ENCODE assay signal across 22 mouse cellular contexts in genomic region chr5:81653941-81654340, GRCm38 (mm10).
DNase-seq lines count a peak whose midpoint lies in the region; TF ChIP-seq lines count a peak whose summit lies in the region.
"Had no signal": no experiment of that assay in that cellular context is flagged by ENCODE, and none has a peak within 500 bp of the region (broad histone marks: within the 10 kb centered on the region; RNA-seq: fewer than 3 reads in every experiment).

No protein-coding gene starts in this region.

- dilution Hi-C loops in CH12.LX (cut with MboI; ENCODE audit: extremely low pct_ligation_motif_present, extremely low pct_unique_long_range_greater_than_20kb, low sequenced_read_pairs) = no loop called here

- DNase-seq in CH12.LX (ENCODE audit: extremely low read depth) (no peak), ES-CJ7 (ENCODE audit: low read depth, low spot score) (peak; percentile 80), R1 (ENCODE audit: low read depth, low spot score) (peak; percentile 90)
- peak; percentile 14 for DNase-seq in fat pad, adult 2 months (ENCODE audit: extremely low read depth, low read depth, low spot score)
- DNase-seq in layer of hippocampus, adult 9-10 months (ENCODE audit: low spot score) = no peak
- no peak for DNase-seq in kidney, adult 2 months
- no peak for DNase-seq in frontal cortex, postnatal 36 days (ENCODE audit: low spot score in 2 of 2)
- no peak for DNase-seq in kidney, postnatal 4 days
- DNase-seq: adrenal gland, adult 8-10 months; adrenal gland, postnatal 14 days; adrenal gland, postnatal 36 days; B cell, adult 2 months; cerebellum, adult 11-12 months; cerebellum, adult 2 months; cerebellum, adult 9-10 months; cerebellum, postnatal 10 days; cerebellum, postnatal 25 days had no signal

- no peak overlapping the region for H3K4me3 ChIP-seq in CH12.LX (replicated peaks in 1 of 3; ENCODE audit: low read depth in 2 of 3, low read length in 2 of 3, poor library complexity in 1 of 3)
- no peak overlapping the region for H3K4me3 ChIP-seq in kidney, adult 2 months (ENCODE audit: insufficient read depth, low read depth, low read length)
- H3K4me3 ChIP-seq: embryonic facial prominence, embryonic 10.5 days; embryonic facial prominence, embryonic 12.5 days; forebrain, embryonic 10.5 days; forebrain, embryonic 12.5 days had no signal

- in situ Hi-C loops in CH12.LX (cut with MboI; ENCODE audit: low pct_ligation_motif_present, low pct_unique_long_range_greater_than_20kb, low sequenced_read_pairs) = no loop called here

- H3K27me3 ChIP-seq in CH12.LX (replicated peaks) = no peaks in the 10 kb centered on the region
- H3K27me3 ChIP-seq in kidney, adult 2 months (replicated peaks; ENCODE audit: control insufficient read depth, insufficient read depth, low read length) = no peaks in the 10 kb centered on the region
- H3K27me3 ChIP-seq: embryonic facial prominence, embryonic 12.5 days; forebrain, embryonic 12.5 days had no signal

- H3K9me3 ChIP-seq in CH12.LX (replicated peaks; ENCODE audit: low read length) = no peaks in the 10 kb centered on the region
- H3K9me3 ChIP-seq: embryonic facial prominence, embryonic 10.5 days; embryonic facial prominence, embryonic 12.5 days; forebrain, embryonic 10.5 days; forebrain, embryonic 12.5 days; G1E had no signal

- no peak for TF ChIP-seq POLR2A in CH12.LX (IDR thresholded peaks at IDR 0.05; ENCODE audit: low read depth, low read length)
- TF ChIP-seq POLR2A in kidney, adult 2 months (IDR thresholded peaks at IDR 0.05; ENCODE audit: low read depth, low read length) = no peak

- no peaks in the 10 kb centered on the region for H3K36me3 ChIP-seq in CH12.LX (replicated peaks in 1 of 2; ENCODE audit: control insufficient read depth in 1 of 2, insufficient read depth in 1 of 2, low read length in 1 of 2)
- no peaks in the 10 kb centered on the region for H3K36me3 ChIP-seq in kidney, adult 2 months (ENCODE audit: control insufficient read depth, insufficient read depth, low read length)
- H3K36me3 ChIP-seq: embryonic facial prominence, embryonic 10.5 days; embryonic facial prominence, embryonic 12.5 days; forebrain, embryonic 10.5 days; forebrain, embryonic 12.5 days; G1E had no signal

- 74% methylated on average over 2 of the region's 2 CpGs for WGBS in kidney, adult 2 months

- H3K9ac ChIP-seq in CH12.LX (ENCODE audit: insufficient read depth, low read depth) = no peak overlapping the region
- H3K9ac ChIP-seq: embryonic facial prominence, embryonic 12.5 days; forebrain, embryonic 12.5 days had no signal

- H3K4me1 ChIP-seq in CH12.LX (ENCODE audit: control insufficient read depth in 1 of 2, insufficient read depth in 2 of 2) = peaks cover 0 to 3% of the 10 kb centered on the region in 2 experiments; a peak in 1 of 4 replicates
- H3K4me1 ChIP-seq in kidney, adult 2 months (ENCODE audit: control insufficient read depth, insufficient read depth, low read length) = no peaks in the 10 kb centered on the region
- H3K4me1 ChIP-seq: embryonic facial prominence, embryonic 12.5 days had no signal

- no peaks in the 10 kb centered on the region for H3K79me2 ChIP-seq in CH12.LX (replicated peaks; ENCODE audit: control insufficient read depth, extremely low read depth, insufficient read depth, poor library complexity, severe bottlenecking)

- no peak overlapping the region for H3K27ac ChIP-seq in CH12.LX (ENCODE audit: insufficient read depth, low read depth)
- no peak overlapping the region for H3K27ac ChIP-seq in kidney, adult 2 months (ENCODE audit: insufficient read depth, low read depth, low read length)
- H3K27ac ChIP-seq: embryonic facial prominence, embryonic 10.5 days; embryonic facial prominence, embryonic 12.5 days; forebrain, embryonic 10.5 days; forebrain, embryonic 12.5 days had no signal

- TF ChIP-seq RAD21 in CH12.LX (IDR thresholded peaks at IDR 0.05; ENCODE audit: low read depth, low read length) = no peak

- TF ChIP-seq EP300 in CH12.LX (IDR thresholded peaks at IDR 0.05; ENCODE audit: low read length) = no peak

- peak overlapping the region; percentile 16; the same call in 1 of the 2 replicates for H3K4me2 ChIP-seq in CH12.LX (ENCODE audit: insufficient read depth, low read depth, poor library complexity, severe bottlenecking)
- H3K4me2 ChIP-seq: embryonic facial prominence, embryonic 12.5 days; forebrain, embryonic 12.5 days had no signal

- no peak for TF ChIP-seq CTCF in CH12.LX (conservative IDR thresholded peaks at IDR 0.05 in 1 of 2, IDR thresholded peaks at IDR 0.05 in 1 of 2; ENCODE audit: low read depth in 2 of 2, low read length in 2 of 2)
- TF ChIP-seq CTCF in kidney, adult 2 months (conservative IDR thresholded peaks at IDR 0.05; ENCODE audit: insufficient read depth, insufficient read length, low read depth, low read length) = no peak

TF ChIP-seq in CH12.LX, 34 proteins besides CTCF, POLR2A, EP300 and RAD21:
- TF ChIP-seq UBTF (IDR thresholded peaks at IDR 0.05; ENCODE audit: low read depth, low read length) (no peak), ZC3H11A (IDR thresholded peaks at IDR 0.05; ENCODE audit: low read depth, low read length) (no peak), CHD2 (IDR thresholded peaks at IDR 0.05; ENCODE audit: low read length) (no peak), SIN3A (IDR thresholded peaks at IDR 0.05; ENCODE audit: low read length) (no peak), USF2 (conservative IDR thresholded peaks at IDR 0.05; ENCODE audit: low read depth, low read length) (no peak), MXI1 (IDR thresholded peaks at IDR 0.05; ENCODE audit: low read depth, low read length) (no peak), HCFC1 (IDR thresholded peaks at IDR 0.05; ENCODE audit: low read depth, low read length) (no peak), BHLHE40 (IDR thresholded peaks at IDR 0.05; ENCODE audit: low read depth, low read length) (no peak), MAX (IDR thresholded peaks at IDR 0.05; ENCODE audit: low read length) (no peak), ELF1 (IDR thresholded peaks at IDR 0.05; ENCODE audit: low read depth, low read length) (no peak), ETS1 (conservative IDR thresholded peaks at IDR 0.05; ENCODE audit: low read depth, low read length) (no peak), CHD1 (IDR thresholded peaks at IDR 0.05; ENCODE audit: low read depth, low read length) (no peak), TBP (conservative IDR thresholded peaks at IDR 0.05; ENCODE audit: low read depth, low read length) (no peak), NRF1 (IDR thresholded peaks at IDR 0.05; ENCODE audit: low read depth, low read length) (no peak), GABPA (IDR thresholded peaks at IDR 0.05; ENCODE audit: insufficient replicate concordance, low read depth, low read length) (no peak), PAX5 (IDR thresholded peaks at IDR 0.05; ENCODE audit: low read length) (no peak), NELFE (IDR thresholded peaks at IDR 0.05; ENCODE audit: low read depth, low read length) (no peak)

Comparison
In these comparisons a context has a peak if more than half of its experiments do, and no peak if none do; other contexts are left out.
1. DNase-seq: peak in ES-CJ7 (single experiment), R1 (single experiment) and fat pad, adult 2 months (single experiment); none in CH12.LX (single experiment), layer of hippocampus, adult 9-10 months (single experiment), kidney, adult 2 months (single experiment), frontal cortex, postnatal 36 days (0 of 2) and kidney, postnatal 4 days (0 of 2).